ENCODE assay signal across 23 mouse cellular contexts in the genomic region with DNA sequence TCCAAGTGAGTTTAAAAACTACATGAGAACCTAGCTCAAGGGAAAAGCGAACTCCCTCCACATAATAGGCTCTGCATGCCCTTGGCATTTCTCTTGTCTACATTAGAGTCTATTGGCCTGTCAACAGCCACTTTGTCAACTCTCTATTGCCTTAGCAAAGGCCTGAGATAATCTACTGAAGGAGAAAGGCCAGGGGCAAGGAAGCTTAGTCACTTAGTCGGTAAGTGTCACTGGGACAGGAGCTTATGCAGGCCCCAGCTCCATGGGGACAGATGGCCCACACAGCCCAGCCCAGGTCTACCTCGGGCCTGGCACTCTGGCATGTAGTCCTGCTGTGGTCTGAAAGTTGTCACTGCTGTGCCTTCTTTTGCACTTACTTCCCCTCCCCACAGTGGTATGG. TPM values are rescaled to one million over a fixed set of nuclear protein-coding genes. Genes with fewer than 3 reads are reported as not detected.
DNase-seq lines count a peak whose midpoint lies in the region; ATAC-seq and TF ChIP-seq lines count a peak whose summit lies in the region.
"Had no signal": no experiment of that assay in that cellular context is flagged by ENCODE, and none has a peak within 500 bp of the region (broad histone marks: within the 10 kb centered on the region; RNA-seq: fewer than 3 reads in every experiment).

No protein-coding gene starts in this region.

- H3K27me3 ChIP-seq in heart, embryonic 13.5 days (replicated peaks): peaks cover 54% of the 10 kb centered on the region
- H3K27me3 ChIP-seq in lung, embryonic 14.5 days (ENCODE audit: insufficient read depth, low read length): no peaks in the 10 kb centered on the region
- H3K27me3 ChIP-seq: forebrain, embryonic 13.5 days; hindbrain, embryonic 13.5 days; kidney, embryonic 15.5 days; limb, embryonic 13.5 days; neural tube, embryonic 12.5 days had no signal

- no peak overlapping the region for H3K4me3 ChIP-seq in heart, embryonic 13.5 days
- no peak overlapping the region for H3K4me3 ChIP-seq in lung, embryonic 14.5 days (ENCODE audit: low read depth, low read length)
- H3K4me3 ChIP-seq: forebrain, embryonic 13.5 days; hindbrain, embryonic 13.5 days; kidney, embryonic 15.5 days; limb, embryonic 13.5 days; liver, embryonic 12.5 days; neural tube, embryonic 12.5 days had no signal

- no peak for ATAC-seq in heart, embryonic 13.5 days (ENCODE audit: extremely low read depth, insufficient number of reproducible peaks, low FRiP score, low TSS enrichment)
- ATAC-seq in lung, embryonic 14.5 days (ENCODE audit: insufficient read depth): no peak
- ATAC-seq: forebrain, embryonic 13.5 days; liver, embryonic 12.5 days had no signal

- WGBS in heart, embryonic 13.5 days: 20% methylated on average over 3 of the region's 3 CpGs
- 32% methylated on average over 3 of the region's 3 CpGs for whole genome bisulfite sequencing in lung, embryonic 14.5 days

- H3K36me3 ChIP-seq in heart, embryonic 13.5 days: no peaks in the 10 kb centered on the region
- no peaks in the 10 kb centered on the region for H3K36me3 ChIP-seq in lung, embryonic 14.5 days (ENCODE audit: insufficient read depth)
- H3K36me3 ChIP-seq: kidney, embryonic 15.5 days; limb, embryonic 13.5 days; liver, embryonic 12.5 days had no signal

- H3K4me2 ChIP-seq in heart, embryonic 13.5 days: peak overlapping the region; percentile 20; the same call in 1 of the 2 replicates
- H3K4me2 ChIP-seq in lung, embryonic 14.5 days: no peak overlapping the region
- H3K4me2 ChIP-seq: forebrain, embryonic 13.5 days; hindbrain, embryonic 13.5 days; kidney, embryonic 15.5 days; limb, embryonic 13.5 days; liver, embryonic 12.5 days; neural tube, embryonic 12.5 days had no signal

- H3K27ac ChIP-seq in heart, embryonic 13.5 days (replicated peaks): no peak overlapping the region
- no peak overlapping the region for H3K27ac ChIP-seq in lung, embryonic 14.5 days (ENCODE audit: low read depth)
- H3K27ac ChIP-seq: forebrain, embryonic 13.5 days; hindbrain, embryonic 13.5 days; kidney, embryonic 15.5 days; limb, embryonic 13.5 days; liver, embryonic 12.5 days; neural tube, embryonic 12.5 days had no signal

- intact Hi-C loops in heart, postnatal 25 days (cut with DNase I): no loop called here

- H3K4me1 ChIP-seq in heart, embryonic 13.5 days: peaks cover 39% of the 10 kb centered on the region
- H3K4me1 ChIP-seq in lung, embryonic 14.5 days (ENCODE audit: insufficient read depth): 0 out of 2 replicates have a peak, but pooled peaks cover 5% of the 10 kb centered on the region
- H3K4me1 ChIP-seq: limb, embryonic 13.5 days had no signal

- DNase-seq in adrenal gland, postnatal 10 days: peak; percentile 48
- no peak for DNase-seq in adrenal gland, adult 8-10 months
- DNase-seq in heart, postnatal 25 days (ENCODE audit: low spot score): no peak
- DNase-seq in lung, embryonic 14.5 days: peak; percentile 39
- no peak for DNase-seq in lung, postnatal 25 days (ENCODE audit: low spot score)
- DNase-seq in ovary, postnatal 10 days (ENCODE audit: low spot score): no peak
- DNase-seq: cerebellum, adult 8-10 months; cerebellum, postnatal 36 days; gastrocnemius, postnatal 10 days; kidney, adult 11 months; kidney, postnatal 36 days; layer of hippocampus, postnatal 36 days; lung, adult 18-20 months; lung, postnatal 14 days; midbrain, embryonic 14.5 days; thymus, postnatal 14 days had no signal

- no peaks in the 10 kb centered on the region for H3K9me3 ChIP-seq in heart, embryonic 13.5 days
- no peaks in the 10 kb centered on the region for H3K9me3 ChIP-seq in lung, embryonic 14.5 days (ENCODE audit: low read depth, low read length)
- H3K9me3 ChIP-seq: forebrain, embryonic 13.5 days; hindbrain, embryonic 13.5 days; kidney, embryonic 15.5 days; liver, embryonic 12.5 days; neural tube, embryonic 12.5 days had no signal

- H3K9ac ChIP-seq in heart, embryonic 13.5 days: no peak overlapping the region
- H3K9ac ChIP-seq in lung, embryonic 14.5 days: no peak overlapping the region
- H3K9ac ChIP-seq: forebrain, embryonic 13.5 days; hindbrain, embryonic 13.5 days; kidney, embryonic 15.5 days; limb, embryonic 13.5 days; liver, embryonic 12.5 days; neural tube, embryonic 12.5 days had no signal

- TF ChIP-seq CTCF in lung, embryonic 14.5 days (IDR thresholded peaks at IDR 0.05; ENCODE audit: low read depth): no peak

RNA-seq across cellular contexts. Expression of gene Pex5, which starts 11.7 kb away (rescaled TPM):
- 100 to 1,000 TPM in 1 of 2 experiments, 10 to 100 TPM in 1; 93.1 to 104 TPM for total RNA-seq in adrenal gland, postnatal 10 days (2021)
- 10 to 100 TPM; 62.0 to 95.7 (median 82.8) TPM for total RNA-seq in adrenal gland, adult 8-10 months (2022)
- polyA plus RNA-seq in heart, embryonic 13.5 days (2015; fragmentation: Nextera tagmentation; extraction: Ambion mirVana): 23.2 and 23.7 TPM in 2 replicates
- total RNA-seq in heart, postnatal 25 days (2021): 10 to 100 TPM; 26.2 to 26.9 TPM
- polyA plus RNA-seq in lung, embryonic 14.5 days (2014; fragmentation: Nextera tagmentation; extraction: Ambion mirVana): 31.3 and 33.4 TPM in 2 replicates

RNA-seq across cellular contexts. Expression of gene Clstn3, which starts 38.0 kb away (rescaled TPM):
- 10 to 100 TPM; 78.7 to 79.4 TPM for total RNA-seq in adrenal gland, postnatal 10 days (2021)
- total RNA-seq in adrenal gland, adult 8-10 months (2022): 10 to 100 TPM; 55.0 to 89.1 (median 73.7) TPM
- polyA plus RNA-seq in heart, embryonic 13.5 days (2015; fragmentation: Nextera tagmentation; extraction: Ambion mirVana): 1.1 and 1.9 TPM in 2 replicates
- total RNA-seq in heart, postnatal 25 days (2021): 1 to 10 TPM in 1 of 2 experiments, under 1 TPM in 1; 0.49 to 1.5 TPM
- polyA plus RNA-seq in lung, embryonic 14.5 days (2014; fragmentation: Nextera tagmentation; extraction: Ambion mirVana): 1.9 and 2.0 TPM in 2 replicates

Comparison
In these comparisons a context has a peak if more than half of its experiments do, and no peak if none do; other contexts are left out.
1. DNase-seq: peak in adrenal gland, postnatal 10 days (single experiment) and lung, embryonic 14.5 days (single experiment); none in adrenal gland, adult 8-10 months (single experiment), heart, postnatal 25 days (single experiment), lung, postnatal 25 days (single experiment) and ovary, postnatal 10 days (single experiment).
2. RNA of gene Clstn3, which starts 38.0 kb away (total RNA-seq): 78.7 to 79.4 TPM in adrenal gland, postnatal 10 days and 55.0 to 89.1 TPM in adrenal gland, adult 8-10 months; 0.49 to 1.5 TPM in heart, postnatal 25 days; every median in the first group is over 10 times any median in the second.